Mouse (Mus musculus): Measurements from ENCODE around the gene Hes1. TPM values are rescaled to one million over a fixed set of nuclear protein-coding genes. Genes with fewer than 3 reads are reported as not detected.
A peak's percentile ranks its signal among the peaks of the same experiment; 100 is the strongest.

Hes1 gene
- 34.4 and 38.5 TPM in 2 replicates for polyA plus RNA-seq (2015; fragmentation: Nextera tagmentation; extraction: Ambion mirVana)

- H3K9me3 ChIP-seq (replicated peaks; ENCODE audit: control insufficient read depth, low read length) = no peaks in the 10 kb centered on the region
- peak within 1 kb of the TSS; percentile 99 for H3K27ac ChIP-seq (ENCODE audit: low read length)
- peak within 1 kb of the TSS; percentile 95 for H3K9ac ChIP-seq (ENCODE audit: low read length)
- WGBS = under 1% methylated on average over 45 of the region's 57 CpGs
- H3K4me3 ChIP-seq (replicated peaks; ENCODE audit: low read length) = peak within 1 kb of the TSS; percentile 71
- ATAC-seq (ENCODE audit: insufficient read depth, low FRiP score) = peak; percentile 88
- peak within 1 kb of the TSS; percentile 94 for H3K4me2 ChIP-seq (ENCODE audit: low read depth, low read length)
- no peaks in the 10 kb centered on the region for H3K27me3 ChIP-seq (ENCODE audit: control insufficient read depth, insufficient read depth, low read length)
- H3K4me1 ChIP-seq (ENCODE audit: control insufficient read depth, insufficient read depth, low read length) = peaks cover 45% of the 10 kb centered on the region
- no peaks in the 10 kb centered on the region for H3K36me3 ChIP-seq (ENCODE audit: control insufficient read depth, insufficient read depth, low read length)
Measured at GRCm38 (mm10) chr16:30063984-30064453, at the start of gene Hes1. TSS of gene Hes1 (plus strand) at chr16:30064384.

GRCm38 (mm10) chr16:30016064-30016463, 48.1 kb upstream of the Hes1 start:
- no peaks in the 10 kb centered on the region for H3K36me3 ChIP-seq (ENCODE audit: control insufficient read depth, insufficient read depth, low read length)
- WGBS = 23% methylated on average over 3 of the region's 3 CpGs
- H3K9ac ChIP-seq (ENCODE audit: low read length) = no peak overlapping the region
- H3K4me1 ChIP-seq (ENCODE audit: control insufficient read depth, insufficient read depth, low read length) = peaks cover 21% of the 10 kb centered on the region; the same call in 1 of the 2 replicates
- H3K9me3 ChIP-seq (replicated peaks; ENCODE audit: control insufficient read depth, low read length) = no peaks in the 10 kb centered on the region
- no peak overlapping the region for H3K27ac ChIP-seq (ENCODE audit: low read length)
- no peaks in the 10 kb centered on the region for H3K27me3 ChIP-seq (ENCODE audit: control insufficient read depth, insufficient read depth, low read length)
- ATAC-seq (ENCODE audit: insufficient read depth, low FRiP score) = no peak
- H3K4me2 ChIP-seq (ENCODE audit: low read depth, low read length) = no peak overlapping the region
- no peak overlapping the region for H3K4me3 ChIP-seq (replicated peaks; ENCODE audit: low read length)

- ATAC-seq (ENCODE audit: insufficient read depth, low FRiP score) = peak; percentile 54; the same call in 1 of the 2 replicates
- no peaks in the 10 kb centered on the region for H3K27me3 ChIP-seq (ENCODE audit: control insufficient read depth, insufficient read depth, low read length)
- H3K4me3 ChIP-seq (replicated peaks; ENCODE audit: low read length) = no peak overlapping the region
- H3K27ac ChIP-seq (ENCODE audit: low read length) = no peak overlapping the region
- 32% methylated on average over 13 of the region's 13 CpGs for WGBS
- H3K9ac ChIP-seq (ENCODE audit: low read length) = no peak overlapping the region
- H3K4me2 ChIP-seq (ENCODE audit: low read depth, low read length) = peak overlapping the region; percentile 33
- peaks cover 30% of the 10 kb centered on the region; the same call in 1 of the 2 replicates for H3K4me1 ChIP-seq (ENCODE audit: control insufficient read depth, insufficient read depth, low read length)
- no peaks in the 10 kb centered on the region for H3K36me3 ChIP-seq (ENCODE audit: control insufficient read depth, insufficient read depth, low read length)
- no peaks in the 10 kb centered on the region for H3K9me3 ChIP-seq (replicated peaks; ENCODE audit: control insufficient read depth, low read length)
Measured at GRCm38 (mm10) chr16:30020124-30020523, 44.1 kb upstream of the Hes1 start.

- no peak for ATAC-seq (ENCODE audit: insufficient read depth, low FRiP score)
- no peak overlapping the region for H3K9ac ChIP-seq (ENCODE audit: low read length)
- WGBS = 69% methylated on average over 6 of the region's 6 CpGs
- H3K9me3 ChIP-seq (replicated peaks; ENCODE audit: control insufficient read depth, low read length) = no peaks in the 10 kb centered on the region
- no peaks in the 10 kb centered on the region for H3K36me3 ChIP-seq (ENCODE audit: control insufficient read depth, insufficient read depth, low read length)
- H3K4me2 ChIP-seq (ENCODE audit: low read depth, low read length) = no peak overlapping the region
- no peak overlapping the region for H3K27ac ChIP-seq (ENCODE audit: low read length)
- no peaks in the 10 kb centered on the region for H3K27me3 ChIP-seq (ENCODE audit: control insufficient read depth, insufficient read depth, low read length)
- H3K4me1 ChIP-seq (ENCODE audit: control insufficient read depth, insufficient read depth, low read length) = peaks cover 23% of the 10 kb centered on the region; the same call in 1 of the 2 replicates
- H3K4me3 ChIP-seq (replicated peaks; ENCODE audit: low read length) = no peak overlapping the region
Measured at GRCm38 (mm10) chr16:30022352-30022751, 41.8 kb upstream of the Hes1 start.

DNA sequence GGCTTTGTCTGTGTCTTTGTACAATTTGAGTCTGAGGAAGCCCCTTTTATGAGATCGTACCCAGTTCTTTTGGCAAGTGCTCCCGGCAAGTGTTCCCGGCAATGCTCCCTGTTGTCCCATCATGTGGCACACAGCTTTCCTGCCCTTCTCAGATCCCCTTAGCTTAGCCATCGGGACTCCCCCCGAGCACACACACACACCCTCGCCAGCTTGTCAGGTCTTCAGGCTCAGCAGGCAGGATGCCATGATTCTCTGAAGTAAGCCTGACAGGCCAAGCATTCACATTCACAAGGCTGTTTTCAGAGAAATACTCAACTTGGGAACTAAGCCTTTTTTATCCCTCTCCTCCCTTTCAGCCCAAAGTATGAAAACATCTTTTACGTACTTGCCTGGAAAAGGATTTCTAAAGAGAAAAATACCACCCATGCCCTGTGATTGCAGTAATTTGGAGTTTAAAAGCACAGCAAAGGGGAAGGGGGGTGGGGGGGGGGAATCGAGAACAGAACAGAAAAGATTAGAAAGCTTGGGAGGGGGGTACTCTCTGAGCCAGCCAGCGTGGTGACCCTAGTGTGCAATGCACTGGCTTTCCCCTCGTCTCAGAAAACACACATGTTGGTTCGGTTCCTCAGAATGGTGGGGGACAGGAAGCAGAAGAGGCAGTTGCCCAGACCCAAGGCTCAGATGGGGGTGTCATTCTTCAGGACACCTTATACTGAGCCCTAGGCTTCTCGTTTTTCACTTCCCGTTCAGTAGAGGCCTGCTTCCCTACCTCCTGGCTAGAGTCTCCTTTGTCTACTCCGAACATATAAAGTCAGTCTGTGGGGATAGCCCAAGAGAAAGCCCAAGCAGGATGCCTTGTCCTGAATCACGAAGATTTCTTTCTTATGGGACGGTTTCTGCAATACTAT, 41.0 kb upstream of the Hes1 start:
- Histone ChIP-seq H3K27me3 (ENCODE audit: control insufficient read depth, insufficient read depth, low read length) (no peaks in the 10 kb centered on the region), H3K9me3 (replicated peaks; ENCODE audit: control insufficient read depth, low read length) (no peaks in the 10 kb centered on the region), H3K4me3 (replicated peaks; ENCODE audit: low read length) (no peak overlapping the region), H3K36me3 (ENCODE audit: control insufficient read depth, insufficient read depth, low read length) (no peaks in the 10 kb centered on the region), H3K9ac (ENCODE audit: low read length) (no peak overlapping the region), H3K27ac (ENCODE audit: low read length) (no peak overlapping the region), H3K4me1 (ENCODE audit: control insufficient read depth, insufficient read depth, low read length) (peaks cover 23% of the 10 kb centered on the region; the same call in 1 of the 2 replicates), H3K4me2 (ENCODE audit: low read depth, low read length) (no peak overlapping the region)
- ATAC-seq (ENCODE audit: insufficient read depth, low FRiP score) = no peak
- WGBS = 70% methylated on average over 16 of the region's 16 CpGs

DNA sequence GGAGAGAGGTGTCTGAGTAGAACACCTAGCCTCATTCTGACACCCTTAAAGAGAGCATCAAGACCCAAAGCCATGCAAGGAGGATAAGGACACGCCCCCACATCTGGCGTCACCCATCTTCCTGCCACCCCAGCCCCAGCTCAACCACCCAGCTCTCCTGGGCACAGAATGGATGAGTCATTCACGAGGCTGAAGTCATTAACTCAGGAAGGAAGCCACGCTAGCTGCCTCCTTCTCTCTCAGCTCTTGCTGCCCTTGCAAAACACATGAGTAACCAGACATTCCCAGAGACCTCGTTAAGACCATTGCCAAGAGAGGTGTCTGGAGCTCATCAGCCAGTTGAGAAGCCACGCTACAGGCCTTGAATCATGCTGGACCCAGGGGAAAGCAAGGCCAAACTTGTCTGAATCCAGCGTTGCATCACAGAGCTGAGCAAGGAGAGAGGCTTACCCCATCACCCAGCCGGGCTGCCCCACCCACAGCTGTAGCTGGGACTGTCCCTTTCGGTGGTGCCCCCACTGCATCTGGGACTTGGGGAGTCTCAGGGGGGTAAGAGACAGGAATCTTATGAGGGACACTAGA, 39.4 kb upstream of the Hes1 start:
- ATAC-seq (ENCODE audit: insufficient read depth, low FRiP score) = peak; percentile 54; the same call in 1 of the 2 replicates
- peak overlapping the region; percentile 40; the same call in 1 of the 2 replicates for H3K27ac ChIP-seq (ENCODE audit: low read length)
- H3K36me3 ChIP-seq (ENCODE audit: control insufficient read depth, insufficient read depth, low read length) = no peaks in the 10 kb centered on the region
- no peak overlapping the region for H3K4me3 ChIP-seq (replicated peaks; ENCODE audit: low read length)
- no peak overlapping the region for H3K9ac ChIP-seq (ENCODE audit: low read length)
- no peak overlapping the region for H3K4me2 ChIP-seq (ENCODE audit: low read depth, low read length)
- peaks cover 18% of the 10 kb centered on the region for H3K4me1 ChIP-seq (ENCODE audit: control insufficient read depth, insufficient read depth, low read length)
- no peaks in the 10 kb centered on the region for H3K9me3 ChIP-seq (replicated peaks; ENCODE audit: control insufficient read depth, low read length)
- H3K27me3 ChIP-seq (ENCODE audit: control insufficient read depth, insufficient read depth, low read length) = no peaks in the 10 kb centered on the region
- 49% methylated on average over 9 of the region's 9 CpGs for WGBS

- no peak overlapping the region for H3K4me3 ChIP-seq (replicated peaks; ENCODE audit: low read length)
- H3K4me2 ChIP-seq (ENCODE audit: low read depth, low read length) = no peak overlapping the region
- no peak overlapping the region for H3K27ac ChIP-seq (ENCODE audit: low read length)
- no peak for ATAC-seq (ENCODE audit: insufficient read depth, low FRiP score)
- no peaks in the 10 kb centered on the region for H3K36me3 ChIP-seq (ENCODE audit: control insufficient read depth, insufficient read depth, low read length)
- H3K9ac ChIP-seq (ENCODE audit: low read length) = peak overlapping the region; percentile 16; the same call in 1 of the 2 replicates
- H3K9me3 ChIP-seq (replicated peaks; ENCODE audit: control insufficient read depth, low read length) = no peaks in the 10 kb centered on the region
- H3K27me3 ChIP-seq (ENCODE audit: control insufficient read depth, insufficient read depth, low read length) = no peaks in the 10 kb centered on the region
- 40% methylated on average over 6 of the region's 6 CpGs for WGBS
- H3K4me1 ChIP-seq (ENCODE audit: control insufficient read depth, insufficient read depth, low read length) = peaks cover 5% of the 10 kb centered on the region; the same call in 1 of the 2 replicates
Measured at GRCm38 (mm10) chr16:30028184-30028583, 36.0 kb upstream of the Hes1 start.

DNA sequence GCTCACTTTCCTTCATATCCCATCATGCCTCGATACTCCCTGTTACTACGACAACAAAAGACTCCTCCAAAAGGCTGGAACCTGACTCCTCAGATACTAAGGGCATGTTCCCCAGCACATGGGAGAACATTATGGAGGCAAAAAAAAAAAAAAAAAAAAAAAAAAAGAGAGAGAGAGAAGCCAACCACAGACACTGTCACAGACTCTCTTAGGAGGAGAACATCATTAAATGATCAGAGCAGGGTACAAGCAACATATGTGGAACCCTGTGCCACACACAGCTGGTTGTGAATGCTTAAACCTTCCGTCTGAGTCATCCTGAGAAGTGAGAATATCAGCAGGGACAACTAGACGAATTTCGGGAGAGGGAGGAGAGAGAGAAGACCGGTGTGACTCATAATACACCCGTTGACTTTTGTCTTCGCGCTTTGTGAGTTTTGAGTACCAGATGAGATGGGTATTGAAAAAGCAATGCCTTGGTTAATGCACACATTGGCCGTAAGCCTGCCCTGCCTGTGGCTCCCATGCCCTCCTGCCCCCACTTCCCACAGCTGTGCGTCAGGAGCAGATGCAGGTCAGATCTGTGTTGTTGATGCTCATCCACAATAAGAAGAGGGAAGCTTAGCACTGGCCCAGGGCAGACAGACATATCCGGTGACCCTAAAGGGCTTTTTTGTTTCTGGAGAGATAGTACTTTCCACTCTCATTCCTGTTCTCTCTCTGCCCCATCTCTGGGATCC, 34.8 kb upstream of the Hes1 start:
- 75% methylated on average over 12 of the region's 12 CpGs for WGBS
- Histone ChIP-seq H3K27ac (ENCODE audit: low read length) (no peak overlapping the region), H3K9ac (ENCODE audit: low read length) (no peak overlapping the region), H3K4me2 (ENCODE audit: low read depth, low read length) (no peak overlapping the region), H3K27me3 (ENCODE audit: control insufficient read depth, insufficient read depth, low read length) (no peaks in the 10 kb centered on the region), H3K4me3 (replicated peaks; ENCODE audit: low read length) (no peak overlapping the region), H3K4me1 (ENCODE audit: control insufficient read depth, insufficient read depth, low read length) (peaks cover 17% of the 10 kb centered on the region), H3K9me3 (replicated peaks; ENCODE audit: control insufficient read depth, low read length) (no peaks in the 10 kb centered on the region), H3K36me3 (ENCODE audit: control insufficient read depth, insufficient read depth, low read length) (no peaks in the 10 kb centered on the region)
- no peak for ATAC-seq (ENCODE audit: insufficient read depth, low FRiP score)

Measured in stomach, embryonic 16.5 days (tissue).